Mouse (Mus musculus): Measurements from ENCODE around the gene Fam217a.
"Not testable (repeated sequence)": the region's sequence is repeated elsewhere in the genome, so short reads cannot be mapped to it uniquely, and the experiment has no call there.

Fam217a gene

DNA sequence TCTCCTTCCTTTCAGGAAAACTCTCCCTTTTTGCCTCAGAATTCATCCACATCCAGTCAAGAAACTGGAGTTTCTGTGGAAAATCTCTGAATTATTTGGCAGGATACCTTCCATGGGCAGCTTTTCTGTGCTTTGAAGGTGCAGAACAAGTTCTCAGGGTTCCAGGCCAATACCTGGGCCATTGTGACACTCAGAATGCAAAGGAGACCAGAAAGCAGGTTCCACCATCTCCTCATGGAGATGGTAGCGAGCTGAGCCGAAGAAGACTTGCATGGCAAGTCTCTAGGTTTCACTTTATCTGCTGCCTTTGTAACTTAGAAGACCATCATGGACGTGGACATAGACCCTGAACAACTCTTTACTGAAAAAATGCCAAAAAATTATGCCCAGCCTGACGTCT lies at the start of gene Fam217a, which contains the start of gene 4933417A18Rik:
Gene Fam217a, minus strand, starts transcription at position 101 of the 400 bp plus-strand sequence.
Gene 4933417A18Rik, plus strand, starts transcription at position 200 of the 400 bp plus-strand sequence.
- in situ Hi-C loops (cut with MboI; ENCODE audit: low pct_unique_long_range_greater_than_20kb in 1 of 2, low sequenced_read_pairs in 2 of 2, unreplicated experiment in 1 of 2): no loop called here

DNA sequence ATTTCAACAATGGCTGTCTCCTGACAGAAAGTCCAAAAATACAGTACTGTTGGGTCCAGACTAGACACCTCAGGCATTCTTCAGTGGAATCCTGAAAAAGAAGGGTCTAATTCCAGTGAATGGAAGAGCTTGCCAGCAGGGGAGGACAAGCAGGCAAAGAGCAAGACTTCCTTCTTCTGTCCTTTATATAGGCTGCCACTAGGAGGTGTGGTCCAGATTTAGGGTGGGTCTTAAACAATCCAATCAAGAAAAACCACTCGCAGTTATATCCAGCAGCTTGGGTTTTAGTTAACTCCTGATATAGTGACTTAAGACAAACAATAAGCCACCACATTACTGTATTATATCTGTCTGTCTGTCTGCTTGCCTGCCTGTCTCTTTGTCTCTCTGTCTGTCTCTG lies 49.7 kb upstream of the Fam217a start:
- in situ Hi-C loops (cut with MboI; ENCODE audit: low pct_unique_long_range_greater_than_20kb in 1 of 2, low sequenced_read_pairs in 2 of 2, unreplicated experiment in 1 of 2): no loop called here

DNA sequence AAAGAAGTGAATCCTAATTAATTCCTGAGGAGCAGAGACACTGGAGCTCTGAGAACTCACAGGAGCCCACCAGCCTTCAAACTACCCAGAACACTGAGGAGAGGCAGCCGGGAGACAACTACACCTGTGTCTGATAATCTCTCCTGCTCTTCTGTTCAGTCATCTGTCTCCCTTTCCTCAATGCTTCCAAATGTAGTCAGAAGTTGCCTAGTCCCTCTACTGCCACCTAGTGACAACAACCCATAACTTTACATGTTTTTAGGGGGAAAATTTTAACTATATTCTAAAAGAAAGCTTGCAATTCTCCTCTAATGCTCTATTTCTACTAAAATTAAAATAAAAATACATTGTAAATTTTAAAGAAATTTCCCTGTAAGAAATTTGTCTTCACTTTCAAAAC lies 49.0 kb upstream of the Fam217a start:
- in situ Hi-C loops (cut with MboI; ENCODE audit: low pct_unique_long_range_greater_than_20kb in 1 of 2, low sequenced_read_pairs in 2 of 2, unreplicated experiment in 1 of 2): no loop called here

DNA sequence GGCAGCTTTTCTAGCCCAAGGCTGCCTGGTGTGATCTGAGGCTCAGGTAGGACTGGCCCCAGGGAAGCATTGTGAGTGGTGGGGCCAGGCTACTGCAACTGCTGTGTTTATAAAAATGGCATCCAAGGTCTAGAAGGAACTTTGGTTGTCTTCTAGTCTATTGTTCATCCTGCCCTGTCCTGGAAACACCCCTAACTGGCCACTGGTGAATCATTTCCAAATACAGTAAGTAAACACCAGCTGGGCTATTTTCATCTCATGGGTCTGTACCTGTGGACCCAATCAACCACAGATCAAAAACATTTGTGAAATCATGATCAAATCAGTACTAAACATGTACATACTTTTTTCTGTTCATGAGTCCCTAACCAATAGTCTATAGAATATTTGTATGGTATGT lies 48.3 kb upstream of the Fam217a start:
- in situ Hi-C loops (cut with MboI; ENCODE audit: low pct_unique_long_range_greater_than_20kb in 1 of 2, low sequenced_read_pairs in 2 of 2, unreplicated experiment in 1 of 2): not testable (repeated sequence)

DNA sequence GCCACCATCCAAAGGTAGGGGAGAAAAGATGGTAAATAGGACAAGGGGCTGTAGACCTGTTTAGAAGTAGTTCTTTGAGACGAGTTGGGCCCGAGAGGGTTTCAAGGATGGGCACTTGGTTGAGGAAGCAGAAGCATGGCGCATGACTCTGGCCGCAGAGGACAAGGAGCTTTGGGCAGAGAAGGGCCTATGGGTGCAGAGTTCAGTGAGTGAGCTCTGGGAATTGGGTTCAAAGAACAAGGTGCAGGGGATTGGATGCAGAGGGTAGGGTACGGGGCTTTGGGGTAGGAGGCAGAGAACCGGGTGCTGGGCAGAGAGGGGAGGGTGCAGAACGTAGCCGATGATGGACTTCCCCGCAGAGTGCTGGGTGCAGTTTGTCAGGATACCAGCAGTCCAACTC lies 41.5 kb upstream of the Fam217a start:
- in situ Hi-C loops (cut with MboI; ENCODE audit: low pct_unique_long_range_greater_than_20kb in 1 of 2, low sequenced_read_pairs in 2 of 2, unreplicated experiment in 1 of 2): not testable (repeated sequence)

DNA sequence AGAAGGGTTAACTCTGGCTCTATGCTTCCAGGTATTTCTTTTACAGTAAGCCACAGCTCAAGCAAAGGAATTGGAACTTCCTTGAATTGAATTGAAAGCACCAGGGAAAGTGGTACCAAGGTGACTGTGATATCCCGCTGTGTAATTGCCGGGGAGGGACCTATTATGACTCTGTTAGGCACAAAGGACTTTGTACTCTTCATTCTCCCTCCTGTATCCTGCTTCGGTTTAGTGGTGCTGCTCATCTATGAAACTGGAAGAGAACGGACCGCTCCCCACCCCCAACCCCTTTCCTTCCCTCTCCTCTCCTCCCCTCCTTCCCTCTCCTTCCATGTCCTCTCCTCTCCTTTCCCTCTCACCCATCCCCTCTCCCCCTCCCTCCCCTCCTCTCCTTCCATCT lies 40.8 kb upstream of the Fam217a start:
- in situ Hi-C loops (cut with MboI; ENCODE audit: low pct_unique_long_range_greater_than_20kb in 1 of 2, low sequenced_read_pairs in 2 of 2, unreplicated experiment in 1 of 2): no loop called here

DNA sequence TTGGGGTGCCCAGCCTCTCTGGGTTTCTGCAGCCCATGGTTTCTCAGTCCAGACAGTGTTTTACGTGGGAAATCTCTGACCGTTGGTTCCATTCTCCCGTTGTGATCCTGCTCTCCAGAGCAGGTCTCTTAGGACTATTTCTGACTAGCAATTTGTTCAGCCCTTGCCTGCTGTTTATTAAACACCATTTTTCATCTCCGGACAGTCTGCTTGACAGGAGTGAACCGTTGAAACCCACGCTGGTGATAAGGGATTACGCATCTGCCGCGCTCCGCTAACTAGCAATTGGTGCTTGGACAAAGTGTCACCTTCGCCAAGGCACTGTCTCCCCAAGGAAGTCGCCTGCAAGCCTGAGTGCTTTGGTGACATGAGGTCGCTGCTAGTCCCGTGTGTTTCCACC lies 40.3 kb upstream of the Fam217a start:
- in situ Hi-C loops (cut with MboI; ENCODE audit: low pct_unique_long_range_greater_than_20kb in 1 of 2, low sequenced_read_pairs in 2 of 2, unreplicated experiment in 1 of 2): no loop called here

DNA sequence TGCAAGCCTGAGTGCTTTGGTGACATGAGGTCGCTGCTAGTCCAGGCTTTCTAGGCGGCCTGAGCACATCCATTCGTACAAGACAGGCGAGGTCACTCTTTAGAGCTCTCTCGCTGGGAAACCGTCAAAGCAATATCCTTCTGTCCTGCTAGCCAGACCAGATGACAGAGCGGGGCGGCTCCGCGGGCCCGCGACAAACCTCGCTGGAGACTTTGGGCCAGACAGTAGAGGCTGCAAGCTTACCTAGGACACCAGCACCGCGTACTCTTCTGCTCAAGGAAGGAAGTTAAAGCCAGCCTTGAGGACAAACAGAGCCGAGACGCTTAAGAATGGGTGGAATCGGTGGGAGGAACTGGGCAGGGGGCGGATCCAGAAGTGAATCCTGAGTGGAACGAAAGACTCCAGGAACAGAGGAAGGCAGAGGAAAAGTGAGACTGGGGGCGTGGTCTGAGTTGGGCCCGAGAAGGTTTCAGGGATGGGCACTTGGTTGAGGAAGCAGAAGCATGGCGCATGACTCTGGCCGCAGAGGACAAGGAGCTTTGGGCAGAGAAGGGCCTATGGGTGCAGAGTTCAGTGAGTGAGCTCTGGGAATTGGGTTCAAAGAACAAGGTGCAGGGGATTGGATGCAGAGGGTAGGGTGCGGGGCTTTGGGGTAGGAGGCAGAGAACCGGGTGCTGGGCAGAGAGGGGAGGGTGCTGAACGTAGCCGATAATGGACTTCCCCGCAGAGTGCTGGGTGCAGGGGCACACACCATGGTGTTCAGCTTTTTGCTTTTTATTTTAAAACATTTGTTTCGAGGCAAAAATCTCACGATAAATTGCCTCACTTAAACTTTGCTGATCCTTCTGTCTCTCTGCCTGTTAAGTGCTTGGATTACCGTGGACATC lies 39.6 kb upstream of the Fam217a start, which contains the start of gene Eci3:
Gene Eci3, minus strand, starts transcription at position 300 of the 887 bp plus-strand sequence.
- in situ Hi-C loops (cut with MboI; ENCODE audit: low pct_unique_long_range_greater_than_20kb in 1 of 2, low sequenced_read_pairs in 2 of 2, unreplicated experiment in 1 of 2): no loop called here

DNA sequence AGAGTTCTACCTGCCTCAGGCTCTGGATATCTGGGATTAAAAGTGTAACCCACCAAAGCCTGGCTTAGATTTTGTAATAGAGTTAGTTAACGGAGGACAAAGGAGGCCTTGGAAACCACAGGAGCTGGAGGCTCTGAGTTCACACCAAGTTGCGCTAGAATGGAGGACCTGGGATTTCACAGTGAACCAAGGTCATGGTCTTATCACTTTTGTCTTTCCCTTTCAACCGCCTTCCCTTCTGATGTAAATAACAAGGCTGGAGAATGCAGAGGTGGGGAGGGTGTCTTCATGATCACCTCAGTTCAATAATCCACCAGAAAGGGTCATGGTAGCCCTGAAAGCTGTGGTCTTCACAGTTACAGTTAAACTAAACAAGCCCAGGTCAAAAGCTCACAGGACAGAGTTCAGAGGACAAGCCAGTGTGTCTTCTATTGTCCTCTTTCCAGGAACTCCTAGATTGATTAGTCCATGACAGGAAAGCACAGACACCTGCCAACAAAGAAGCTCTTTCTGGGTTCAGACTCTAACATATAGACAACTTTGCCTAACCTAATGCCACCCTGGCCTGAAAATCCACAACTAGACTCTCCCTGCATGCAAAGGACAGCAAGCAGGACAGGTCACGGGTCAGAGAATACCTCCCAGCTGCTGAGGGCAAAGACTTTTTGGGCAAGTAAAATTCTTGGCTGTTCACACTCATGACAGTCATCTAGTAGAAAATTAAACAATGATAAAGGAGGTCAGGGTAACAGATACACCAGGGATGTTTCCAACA lies 37.1 kb upstream of the Fam217a start:
- in situ Hi-C loops (cut with MboI; ENCODE audit: low pct_unique_long_range_greater_than_20kb in 1 of 2, low sequenced_read_pairs in 2 of 2, unreplicated experiment in 1 of 2): no loop called here

DNA sequence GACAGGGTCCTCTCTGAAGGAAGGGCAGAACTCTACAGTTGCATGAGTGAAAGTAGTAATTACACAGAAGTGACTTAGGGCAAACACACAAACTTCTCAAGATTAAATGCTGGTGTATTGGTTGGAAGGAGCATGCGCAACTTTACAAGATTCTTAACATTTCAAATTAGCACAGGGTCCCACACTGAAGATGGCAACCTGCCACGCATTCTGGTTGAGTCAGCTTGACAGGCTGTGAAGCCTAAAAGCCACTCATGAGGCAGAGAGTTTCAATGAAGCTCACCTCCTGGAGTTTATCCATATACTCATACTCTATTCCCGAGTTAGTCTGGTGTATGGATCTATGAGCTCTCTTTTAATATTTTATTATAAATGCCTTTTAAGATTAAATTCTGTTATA lies 34.0 kb upstream of the Fam217a start:
- in situ Hi-C loops (cut with MboI; ENCODE audit: low pct_unique_long_range_greater_than_20kb in 1 of 2, low sequenced_read_pairs in 2 of 2, unreplicated experiment in 1 of 2): not testable (repeated sequence)

DNA sequence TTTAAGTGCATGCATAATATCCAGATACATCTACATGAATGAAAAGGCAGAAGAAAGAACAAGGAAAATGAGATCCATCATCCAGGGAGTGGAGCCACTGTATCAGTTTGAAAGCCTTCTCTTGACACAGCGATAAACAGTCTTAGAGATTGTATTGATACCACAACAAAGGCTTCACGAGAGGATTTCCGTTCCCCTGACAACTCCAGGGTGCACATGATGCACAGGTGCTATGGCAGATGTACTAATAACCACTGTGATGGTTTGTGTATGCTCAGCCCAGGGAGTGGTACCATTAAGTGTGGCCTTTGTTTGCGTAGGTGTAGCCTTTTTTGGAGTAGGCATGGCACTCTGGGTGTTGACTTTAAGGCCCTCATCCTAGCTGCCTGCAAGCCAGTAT lies 32.8 kb upstream of the Fam217a start:
- in situ Hi-C loops (cut with MboI; ENCODE audit: low pct_unique_long_range_greater_than_20kb in 1 of 2, low sequenced_read_pairs in 2 of 2, unreplicated experiment in 1 of 2): no loop called here

DNA sequence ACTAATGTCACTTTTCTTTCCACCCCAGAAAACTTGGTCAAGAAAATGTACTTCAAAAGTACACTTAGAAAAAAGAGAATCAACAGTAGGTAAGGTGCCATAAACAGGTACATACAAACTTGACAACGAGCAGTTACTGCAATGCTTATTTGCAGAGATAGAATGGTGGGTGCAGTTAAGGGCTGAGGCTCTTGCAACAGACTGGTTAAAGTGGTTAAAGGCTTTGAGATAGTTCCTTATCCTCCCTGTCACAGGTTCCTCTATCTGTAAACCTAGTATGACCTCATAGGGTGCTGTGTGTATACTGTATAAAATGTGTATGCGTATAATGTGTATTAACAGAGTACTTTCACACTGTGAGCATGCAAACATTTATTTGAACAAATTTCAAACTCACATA lies 27.3 kb upstream of the Fam217a start:
- in situ Hi-C loops (cut with MboI; ENCODE audit: low pct_unique_long_range_greater_than_20kb in 1 of 2, low sequenced_read_pairs in 2 of 2, unreplicated experiment in 1 of 2): not testable (repeated sequence)

DNA sequence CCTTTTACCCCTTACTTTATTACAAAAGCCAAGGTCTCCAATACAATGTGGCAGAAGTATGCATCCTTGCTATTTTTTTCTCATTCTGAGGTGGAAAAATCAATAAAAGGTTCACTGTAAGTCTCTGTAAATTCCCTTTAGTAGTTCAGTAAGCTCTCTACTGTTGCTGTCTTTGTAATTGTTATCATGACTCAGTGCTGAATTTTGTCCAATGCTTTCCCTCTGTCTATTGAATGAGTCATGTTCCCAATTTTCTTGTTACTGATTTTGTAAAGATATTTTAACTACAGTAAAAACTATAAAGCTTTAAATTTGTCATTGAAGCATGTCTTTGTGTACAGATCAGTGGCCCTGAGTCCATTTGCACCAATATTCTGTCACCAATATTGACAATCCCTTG lies 18.3 kb upstream of the Fam217a start:
- in situ Hi-C loops (cut with MboI; ENCODE audit: low pct_unique_long_range_greater_than_20kb in 1 of 2, low sequenced_read_pairs in 2 of 2, unreplicated experiment in 1 of 2): no loop called here

DNA sequence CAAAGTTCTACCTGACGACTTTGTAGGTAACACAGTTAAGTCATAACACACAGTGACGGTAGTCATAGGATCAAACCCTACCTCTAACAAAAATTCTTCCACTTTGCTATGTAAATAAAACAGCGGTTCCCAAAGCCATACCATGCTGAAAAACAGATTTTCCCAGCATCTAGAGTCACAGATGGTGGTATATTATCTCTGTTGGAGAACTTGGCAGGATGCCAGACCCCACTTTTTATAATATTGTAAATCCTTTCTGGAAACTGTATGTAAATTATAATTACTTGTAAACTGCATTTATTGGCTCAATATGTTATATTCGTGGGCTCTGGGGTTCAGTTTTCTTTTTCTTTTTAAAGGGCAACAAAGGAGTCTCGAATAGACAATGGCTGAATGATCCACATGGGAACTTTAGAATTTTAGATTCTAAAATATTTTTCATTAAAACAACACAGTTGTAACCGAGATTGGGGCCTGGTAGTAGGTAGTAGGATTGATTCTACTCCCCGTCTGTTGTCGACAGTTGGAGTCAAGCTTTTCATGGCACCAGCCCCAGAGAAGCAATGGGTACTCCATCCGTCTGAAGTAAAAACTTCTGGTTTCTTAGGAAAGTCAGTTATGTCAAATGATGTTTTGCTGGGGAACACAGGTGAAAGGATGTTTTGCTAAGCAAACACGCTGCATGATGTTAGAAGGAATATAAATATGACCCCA lies 11.0 kb upstream of the Fam217a start:
- in situ Hi-C loops (cut with MboI; ENCODE audit: low pct_unique_long_range_greater_than_20kb in 1 of 2, low sequenced_read_pairs in 2 of 2, unreplicated experiment in 1 of 2): no loop called here

DNA sequence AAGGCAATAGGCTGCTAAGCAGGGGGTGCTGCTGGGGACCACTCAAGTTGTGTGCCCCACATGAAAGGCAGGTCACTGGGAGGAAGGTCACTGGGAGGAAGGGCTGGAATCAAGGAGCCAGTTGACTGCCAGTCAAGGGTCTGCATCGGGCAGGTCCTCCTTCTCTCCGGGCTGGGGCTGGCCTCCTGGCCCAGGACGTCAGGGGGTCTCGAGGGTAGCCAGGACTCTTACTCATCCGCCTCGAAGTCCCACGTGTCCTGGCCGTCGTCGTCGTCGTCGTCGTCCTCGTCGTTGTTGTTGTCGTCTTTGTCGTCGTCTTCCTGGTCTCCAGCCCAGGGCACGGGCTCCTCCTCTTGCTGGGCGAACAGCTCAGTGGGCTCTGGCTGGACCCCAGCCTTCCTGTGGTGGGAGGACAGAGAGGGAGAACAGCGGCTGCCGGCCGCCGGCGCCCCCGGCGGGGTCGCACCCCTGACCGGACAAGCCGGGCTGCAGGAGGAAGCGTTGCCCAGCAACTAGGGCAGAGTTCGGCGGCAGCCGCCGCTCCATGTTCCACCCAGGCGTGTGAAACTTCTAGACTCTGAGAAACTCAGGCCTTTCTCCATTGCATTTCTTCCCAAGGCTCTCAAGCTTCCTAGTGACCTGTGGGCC lies 7.5 kb downstream of the Fam217a start:
- in situ Hi-C loops (cut with MboI; ENCODE audit: low pct_unique_long_range_greater_than_20kb in 1 of 2, low sequenced_read_pairs in 2 of 2, unreplicated experiment in 1 of 2): no loop called here

DNA sequence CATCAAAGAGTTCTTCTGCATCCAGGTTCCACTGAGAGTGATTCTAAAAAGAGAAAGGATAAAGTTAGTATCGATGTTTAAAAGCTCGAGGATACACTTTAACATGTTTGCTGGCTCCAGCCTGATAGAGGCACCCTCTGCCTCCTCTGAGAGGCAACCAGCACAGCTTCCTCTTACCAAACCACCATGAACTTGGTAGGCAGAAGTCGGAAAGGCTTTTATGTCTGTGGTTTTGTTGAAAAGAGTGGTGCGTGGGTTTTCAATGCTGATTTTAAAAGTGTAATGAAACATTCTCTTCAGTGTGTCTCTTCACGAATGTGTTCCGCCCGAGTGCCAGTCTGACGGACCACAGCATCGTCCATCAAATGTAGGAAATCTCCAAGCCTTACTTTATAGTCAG lies 9.5 kb downstream of the Fam217a start:
- in situ Hi-C loops (cut with MboI; ENCODE audit: low pct_unique_long_range_greater_than_20kb in 1 of 2, low sequenced_read_pairs in 2 of 2, unreplicated experiment in 1 of 2): no loop called here

DNA sequence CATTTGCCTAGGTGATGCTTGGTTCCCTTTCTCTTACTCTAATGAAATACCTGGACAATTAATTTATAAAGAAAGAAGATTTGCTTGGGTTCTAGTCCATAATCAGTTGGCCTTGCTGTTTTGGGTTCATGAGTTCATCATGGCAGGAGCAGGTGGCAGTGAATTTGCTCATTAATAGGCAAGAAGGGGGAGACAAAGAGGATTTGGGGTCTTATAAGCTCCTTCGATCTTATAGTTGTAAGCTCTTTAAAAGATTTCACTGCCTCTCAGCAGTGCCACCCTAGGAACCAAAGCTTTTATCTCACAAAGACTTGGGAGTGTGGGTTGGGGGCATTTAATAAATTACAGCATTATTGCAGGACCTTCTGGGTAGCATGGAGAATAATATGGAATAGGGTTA lies 31.2 kb downstream of the Fam217a start:
- in situ Hi-C loops (cut with MboI; ENCODE audit: low pct_unique_long_range_greater_than_20kb in 1 of 2, low sequenced_read_pairs in 2 of 2, unreplicated experiment in 1 of 2): no loop called here

DNA sequence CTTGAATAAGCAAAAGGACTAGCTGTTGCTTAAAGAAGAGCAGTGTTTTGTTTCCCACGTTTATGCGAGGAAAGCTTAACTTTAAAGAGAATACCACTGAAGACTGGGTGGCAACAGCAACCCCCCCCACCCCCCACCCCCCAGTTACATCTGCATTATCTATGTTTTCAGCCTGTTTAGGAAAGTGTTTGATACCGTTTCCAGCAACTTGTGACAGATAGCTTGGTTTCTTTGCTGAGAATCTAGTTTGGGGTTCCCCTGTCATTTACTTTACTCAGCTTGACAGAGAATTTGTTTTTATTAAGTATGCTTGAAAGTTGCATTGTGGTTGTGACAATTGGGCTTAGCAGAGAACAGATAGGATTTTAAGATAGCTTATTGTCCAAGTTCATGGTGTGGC lies 47.6 kb downstream of the Fam217a start:
- in situ Hi-C loops (cut with MboI; ENCODE audit: low pct_unique_long_range_greater_than_20kb in 1 of 2, low sequenced_read_pairs in 2 of 2, unreplicated experiment in 1 of 2): loop anchor here in 1 of 2 experiments (5.0 kb wide), 1 partner anchor 224 kb away; the partner anchor contains the start of gene Pxdc1

Measured in mouse embryonic stem cell (cell line).